Mouse (Mus musculus) C2C12 (cell line): ENCODE results near the gene Fosb. TPM values are rescaled to one million over a fixed set of nuclear protein-coding genes. Genes with fewer than 3 reads are reported as not detected.
"Not testable (repeated sequence)": the region's sequence is repeated elsewhere in the genome, so short reads cannot be mapped to it uniquely, and the experiment has no call there.

Source experiments
- H3K27me3 ChIP-seq: one replicate; pipeline ENCODE4 v1.6.1; 2011; ENCODE audit not compliant: control insufficient read depth, insufficient read depth, insufficient read length
- H3K36me3 ChIP-seq: one replicate; pipeline ENCODE4 v1.6.1; 2011; ENCODE audit not compliant: control insufficient read depth, insufficient read depth
- H3K4me3 ChIP-seq: one replicate; pipeline ENCODE4 v1.5.1; 2011; ENCODE audit warnings: mild to moderate bottlenecking, control low read depth; ENCODE audit not compliant: poor library complexity, insufficient read depth, severe bottlenecking
- H3K79me2 ChIP-seq: one replicate; pipeline ENCODE4 v1.6.1; 2011; ENCODE audit not compliant: control insufficient read depth, insufficient read depth
- H3K79me3 ChIP-seq: one replicate; pipeline ENCODE4 v1.6.1; 2011; ENCODE audit warnings: low read depth, control low read depth
- H3ac ChIP-seq: one replicate; pipeline ENCODE3; 2011; ENCODE audit warnings: low read depth; ENCODE audit not compliant: control insufficient read depth, insufficient read length
- CEBPB ChIP-seq: IDR thresholded peaks from one replicate; pipeline ENCODE4 v1.6.1; 2011; ENCODE audit warnings: low read depth, mild to moderate bottlenecking, control low read depth, moderate library complexity
- CTCF ChIP-seq: IDR thresholded peaks from one replicate; pipeline ENCODE4 v1.5.1; 2011; ENCODE audit not compliant: control insufficient read depth, insufficient read depth, insufficient read length
- FOSL1 ChIP-seq: IDR thresholded peaks from one replicate; pipeline ENCODE4 v1.8.0; 2011; ENCODE audit warnings: mild to moderate bottlenecking, low read length; ENCODE audit not compliant: poor library complexity, insufficient read depth, severe bottlenecking
- MAX ChIP-seq: IDR thresholded peaks from one replicate; pipeline ENCODE4 v1.6.1; 2011; ENCODE audit warnings: mild to moderate bottlenecking, control low read depth
- MYOD1 ChIP-seq: IDR thresholded peaks from one replicate; pipeline ENCODE4 v1.6.1; 2011; ENCODE audit warnings: low read depth; ENCODE audit not compliant: control insufficient read depth, insufficient read length
- MYOG ChIP-seq: IDR thresholded peaks from one replicate; pipeline ENCODE4 v1.6.1; 2011; ENCODE audit not compliant: control insufficient read depth, insufficient read length; ENCODE audit errors: extremely low read depth
- USF1 ChIP-seq: IDR thresholded peaks from one replicate; pipeline ENCODE4 v1.6.1; 2011; ENCODE audit warnings: low read depth, mild to moderate bottlenecking, control low read depth, moderate library complexity
- polyA plus RNA-seq: library from polyadenylated mRNA; unstranded; fragments of >200 nt; fragmentation: generic; extraction: Trizol; gene quantifications from one replicate; pipeline ENCODE4 v1.2.1, GENCODE M21; 2012; ENCODE audit warnings: missing spikeins

Gene Fosb
- polyA plus RNA-seq, 1 experiment = 1.4 TPM

DNA sequence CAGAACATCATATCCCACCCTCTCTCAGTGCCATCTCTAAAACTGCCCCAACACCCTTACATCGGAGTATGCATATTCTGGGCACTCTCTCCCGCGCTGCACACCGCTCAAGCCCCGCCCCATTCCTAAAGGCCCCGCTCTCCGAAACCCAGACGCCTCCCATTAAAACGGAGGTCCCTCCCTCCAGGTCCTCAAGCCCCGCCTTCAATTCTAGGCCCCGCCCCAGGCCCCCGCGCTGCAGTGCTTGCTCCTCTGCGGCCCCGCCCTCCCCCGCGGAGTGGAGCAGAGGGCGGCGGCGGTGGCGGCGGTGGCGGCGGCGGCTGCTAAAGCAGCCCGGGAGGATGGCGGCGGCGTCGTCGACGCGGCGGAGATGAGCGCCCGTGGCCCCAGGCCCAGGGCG, 27.5 kb downstream of the Fosb start, which contains the start of gene Rtn2:
Gene Rtn2 (plus strand): TSS at position 240 of the 400 bp plus-strand sequence.
- no peaks in the 10 kb centered on the region for H3K79me3 ChIP-seq
- no peaks in the 10 kb centered on the region for H3K36me3 ChIP-seq
- no peaks in the 10 kb centered on the region for H3K79me2 ChIP-seq
- TF ChIP-seq CEBPB = no peak
- TF ChIP-seq USF1 = no peak
- no peak for TF ChIP-seq MYOG
- TF ChIP-seq MYOD1 = no peak
- TF ChIP-seq CTCF = no peak
- H3ac ChIP-seq = peak within 1 kb of the TSS; percentile 44
- H3K27me3 ChIP-seq = peaks cover 21% of the 10 kb centered on the region
- peak within 1 kb of the TSS; percentile 21 for H3K4me3 ChIP-seq

DNA sequence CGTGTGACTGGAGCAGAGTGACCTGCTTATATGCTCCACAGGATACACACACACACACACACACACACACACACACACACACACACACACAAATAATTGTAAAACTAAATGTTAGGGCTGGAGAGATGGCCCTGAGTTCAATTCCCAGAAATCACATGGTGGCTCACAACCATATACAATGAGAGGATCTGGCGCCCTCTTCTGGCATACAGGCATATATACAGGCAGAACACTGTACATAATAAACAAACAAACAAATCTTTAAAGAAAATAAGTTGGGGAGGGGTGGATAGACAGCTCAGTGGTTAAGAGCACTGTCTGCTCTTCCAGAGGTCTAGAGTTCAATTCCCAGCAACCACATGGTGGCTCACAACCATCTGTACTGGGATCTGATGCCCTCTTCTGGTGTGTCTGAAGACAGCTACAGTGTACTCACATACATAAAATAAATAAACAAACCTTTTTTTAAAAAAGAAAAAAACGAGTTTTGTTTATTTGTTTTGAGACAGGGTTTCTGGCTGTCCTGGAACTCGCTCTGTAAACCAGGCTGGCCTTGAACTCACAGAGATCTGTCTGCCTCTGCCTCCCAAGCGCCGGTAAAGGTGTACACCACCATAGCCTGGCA, 28.1 kb downstream of the Fosb start:
- H3K4me3 ChIP-seq, H3K36me3 ChIP-seq, H3K79me2 ChIP-seq, H3K79me3 ChIP-seq, H3ac ChIP-seq: not testable (repeated sequence)
- TF ChIP-seq USF1 = peak; percentile 18
- H3K27me3 ChIP-seq = peaks cover 21% of the 10 kb centered on the region

DNA sequence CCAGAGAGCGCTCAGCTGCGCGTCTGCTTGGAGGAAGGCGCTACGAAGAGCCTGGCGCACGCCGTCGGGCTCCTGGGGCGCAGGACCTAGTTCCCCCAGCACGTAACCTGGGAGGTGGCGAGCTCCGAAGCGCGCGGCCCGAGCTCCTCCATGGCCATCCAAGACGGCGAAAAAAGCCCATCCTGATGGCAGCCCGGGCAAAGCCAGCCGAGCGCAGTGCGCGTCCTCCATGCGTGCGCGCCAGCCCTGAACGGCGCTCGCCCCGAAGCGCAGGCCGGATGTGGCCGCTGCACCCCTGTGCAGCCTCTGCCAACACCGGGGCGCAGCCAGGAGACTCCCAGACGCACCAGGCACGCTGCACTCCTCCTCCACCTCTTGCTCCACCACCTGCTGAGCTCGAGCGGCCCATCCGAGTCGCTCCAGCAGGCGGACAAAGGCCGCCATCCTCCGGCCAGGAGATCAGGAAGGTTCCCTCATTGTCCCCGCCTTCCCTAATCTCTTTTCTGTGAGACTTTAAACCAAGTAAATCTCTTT, 30.2 kb downstream of the Fosb start, which contains the start of gene Ppm1n:
Gene Ppm1n (minus strand): TSS at position 484 of the 534 bp plus-strand sequence.
- TF ChIP-seq USF1 (no peak), MYOD1 (no peak), CTCF (no peak), MAX (no peak), FOSL1 (no peak), CEBPB (no peak), MYOG (no peak)
- H3K79me2 ChIP-seq = no peaks in the 10 kb centered on the region
- no peak within 1 kb of the TSS for H3ac ChIP-seq
- H3K79me3 ChIP-seq = no peaks in the 10 kb centered on the region
- peaks cover 21% of the 10 kb centered on the region for H3K27me3 ChIP-seq
- H3K4me3 ChIP-seq = no peak within 1 kb of the TSS
- H3K36me3 ChIP-seq = no peaks in the 10 kb centered on the region

DNA sequence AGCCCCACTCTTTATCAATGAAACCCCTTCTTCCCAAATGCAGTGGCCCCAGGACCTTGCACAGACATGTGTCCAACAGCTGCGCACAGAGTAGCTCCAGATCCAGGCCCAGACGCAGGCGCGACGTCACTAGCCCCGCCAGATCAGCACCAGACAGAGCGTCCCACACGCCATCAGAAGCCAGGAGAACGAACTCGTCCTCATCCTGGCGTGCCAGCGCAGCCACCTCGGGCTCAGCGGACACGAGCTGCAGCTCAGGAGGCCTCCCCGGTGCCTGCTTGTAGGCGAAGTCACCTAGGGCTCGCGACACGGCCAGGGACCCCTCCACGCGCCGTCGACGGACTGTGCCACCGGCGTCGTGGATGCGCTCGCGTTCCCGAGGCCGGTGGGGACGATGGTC, 30.8 kb downstream of the Fosb start:
- Histone ChIP-seq H3K79me3 (no peaks in the 10 kb centered on the region), H3K4me3 (no peak overlapping the region), H3K79me2 (no peaks in the 10 kb centered on the region), H3ac (no peak overlapping the region), H3K27me3 (peaks cover 21% of the 10 kb centered on the region), H3K36me3 (no peaks in the 10 kb centered on the region)
- TF ChIP-seq USF1 (no peak), MAX (no peak), CEBPB (no peak), CTCF (no peak), FOSL1 (no peak), MYOG (no peak), MYOD1 (no peak)

DNA sequence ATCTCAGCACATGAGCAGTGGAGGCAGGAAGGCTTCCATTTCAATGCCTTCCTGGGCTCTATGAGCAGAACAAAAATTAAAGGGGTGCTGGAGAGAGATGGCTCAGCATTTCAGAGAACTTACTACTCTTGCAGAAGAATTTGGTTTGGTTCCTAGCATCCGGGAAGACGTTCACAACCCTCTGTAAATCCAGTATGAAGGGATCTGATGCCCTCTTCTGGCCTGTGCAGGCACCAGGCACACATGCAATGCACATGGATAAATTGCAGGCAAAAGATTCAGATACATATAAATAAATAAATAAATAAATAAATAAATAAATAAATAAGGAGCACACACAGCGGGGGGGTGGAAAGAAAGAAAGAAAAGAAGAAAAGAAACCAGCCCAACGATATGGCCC, 33.6 kb downstream of the Fosb start:
- H3K36me3 ChIP-seq = no peaks in the 10 kb centered on the region
- no peak overlapping the region for H3ac ChIP-seq
- peaks cover 21% of the 10 kb centered on the region for H3K27me3 ChIP-seq
- TF ChIP-seq CEBPB (no peak), MYOD1 (no peak), USF1 (no peak)
- H3K4me3 ChIP-seq = no peak overlapping the region
- H3K79me2 ChIP-seq = peaks cover 4% of the 10 kb centered on the region
- H3K79me3 ChIP-seq = no peaks in the 10 kb centered on the region

DNA sequence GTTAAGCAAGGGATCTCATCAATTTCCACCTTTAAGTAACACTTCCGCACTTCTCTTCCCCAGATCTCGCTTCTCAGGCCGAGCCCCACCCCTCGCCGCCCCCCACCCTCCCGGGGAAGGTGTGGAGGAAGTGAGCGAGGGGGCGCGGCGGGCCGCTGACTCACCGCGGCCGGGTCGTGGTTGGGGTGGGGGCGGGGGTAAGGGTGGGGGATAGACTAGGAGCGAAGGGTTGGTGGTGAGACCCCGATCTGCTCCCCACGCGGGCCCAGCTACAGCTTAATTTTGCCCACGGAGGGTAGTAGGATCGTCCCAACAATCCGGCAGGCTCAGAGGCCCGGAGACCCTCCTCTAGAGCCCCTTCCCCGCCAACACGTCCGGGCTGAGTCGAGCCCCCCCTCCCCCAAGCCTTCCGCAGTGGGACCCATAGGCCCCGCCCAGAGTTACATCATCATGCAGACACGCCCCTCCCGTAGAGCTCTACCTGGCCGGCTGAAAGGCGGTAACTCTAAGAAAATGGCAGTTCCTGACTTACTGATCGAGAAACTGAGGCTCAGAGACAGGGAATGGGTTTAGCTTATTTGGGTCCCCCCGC, 37.6 kb downstream of the Fosb start:
- Histone ChIP-seq H3ac (peak overlapping the region; percentile 89), H3K4me3 (peak overlapping the region; percentile 74), H3K36me3 (peaks cover 10% of the 10 kb centered on the region), H3K79me2 (peaks cover 44% of the 10 kb centered on the region), H3K79me3 (peaks cover 32% of the 10 kb centered on the region), H3K27me3 (no peaks in the 10 kb centered on the region)
- TF ChIP-seq CTCF (no peak), CEBPB (peak; percentile 36)
